Mouse (Mus musculus): Measurements from ENCODE around the gene Agtr2.
"Not testable (repeated sequence)": the region's sequence is repeated elsewhere in the genome, so short reads cannot be mapped to it uniquely, and the experiment has no call there.

Gene Agtr2

DNA sequence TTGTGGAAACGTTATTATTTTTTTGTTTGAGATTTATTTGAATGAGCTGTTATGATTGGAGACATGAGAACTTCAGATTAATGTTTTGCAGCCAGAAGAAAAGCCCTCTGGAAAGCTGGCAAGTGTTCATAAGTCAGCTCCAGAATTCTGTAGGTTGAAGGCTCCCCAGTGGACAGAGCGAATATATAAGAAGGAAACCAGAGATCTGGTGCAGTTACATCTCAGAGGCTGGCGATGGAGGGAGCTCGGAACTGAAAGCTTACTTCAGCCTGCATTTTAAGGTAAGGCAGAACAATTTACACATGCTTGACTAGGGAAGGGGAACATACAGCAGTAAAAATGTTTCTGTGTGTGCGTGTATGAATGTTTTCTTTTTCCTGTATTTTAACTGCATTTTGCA is at the start of gene Agtr2:
TSS of gene Agtr2 (plus strand) at position 131 of the 400 bp plus-strand sequence.
- no peak for DNase-seq (ENCODE audit: low spot score in 2 of 2)

- no peak for DNase-seq (ENCODE audit: low spot score in 2 of 2)
These were observed 31.8 kb upstream of the Agtr2 start for GRCm38 (mm10) chrX:21452519-21452918.

DNA sequence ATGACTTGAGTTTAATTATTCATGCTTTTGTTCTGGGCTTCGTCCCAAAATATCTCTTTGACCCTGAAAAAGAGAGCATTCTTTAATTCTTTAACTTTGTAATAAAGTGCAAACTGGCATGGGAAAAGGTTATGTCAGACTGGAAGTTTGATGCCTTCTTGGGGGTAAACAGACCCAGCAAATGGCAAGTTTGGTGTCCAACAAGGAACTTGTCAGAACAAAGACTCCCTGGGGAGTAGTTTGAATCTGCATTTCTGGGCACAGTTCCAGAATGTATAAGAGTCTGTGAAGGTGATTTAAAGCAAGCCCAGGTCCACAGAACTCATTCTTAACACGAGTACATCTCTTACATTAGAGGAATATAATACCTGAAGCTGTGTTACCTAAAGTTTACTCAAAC is 3.8 kb downstream of the Agtr2 start:
- no peak for DNase-seq (ENCODE audit: low spot score in 2 of 2)

- no peak for DNase-seq (ENCODE audit: low spot score in 2 of 2)
These were observed 15.9 kb downstream of the Agtr2 start for GRCm38 (mm10) chrX:21500242-21500641.

GRCm38 (mm10) chrX:21507333-21507732 is 23.0 kb downstream of the Agtr2 start:
- DNase-seq (ENCODE audit: low spot score in 2 of 2) = not testable (repeated sequence)

DNA sequence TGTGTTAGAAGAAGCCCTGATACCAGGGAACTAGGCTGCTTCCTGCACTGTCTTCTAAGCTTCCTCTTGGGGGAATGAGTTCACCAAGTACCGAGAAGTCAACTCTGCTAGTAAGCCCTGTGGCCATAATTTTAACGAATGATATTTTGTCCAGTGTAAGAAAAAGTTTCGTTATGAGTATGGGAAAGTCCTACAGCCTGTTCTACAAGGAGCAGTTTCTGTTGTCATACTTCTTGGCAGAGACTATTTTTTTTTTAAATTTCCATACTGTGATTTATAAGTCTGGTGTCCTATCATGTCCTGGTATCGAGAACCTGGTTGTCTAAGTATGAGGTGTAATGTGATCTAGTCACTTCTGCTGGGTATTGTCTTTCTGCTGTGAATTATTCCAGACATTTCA is 38.2 kb downstream of the Agtr2 start:
- no peak for DNase-seq (ENCODE audit: low spot score in 2 of 2)

Measured in spleen, postnatal 36 days (tissue).